Mouse (Mus musculus): ENCODE measurements around the gene Mylk. TPM values are rescaled to one million over a fixed set of nuclear protein-coding genes. Genes with fewer than 3 reads are reported as not detected.

Gene Mylk
- polyA plus RNA-seq, 1 experiment: 243 TPM

- no peak for DNase-seq (ENCODE audit: low read depth)
Observed at GRCm38 (mm10) chr16:34981009-34981408, 236.0 kb downstream of the Mylk start.

GRCm38 (mm10) chr16:34984203-34985030, 239.4 kb downstream of the Mylk start:
- DNase-seq (ENCODE audit: low read depth): peak; percentile 93

GRCm38 (mm10) chr16:34985031-34985346, 240.0 kb downstream of the Mylk start:
- DNase-seq (ENCODE audit: low read depth): no peak

- no peak for DNase-seq (ENCODE audit: low read depth)
Observed at GRCm38 (mm10) chr16:34986211-34986825, 241.3 kb downstream of the Mylk start.

- DNase-seq (ENCODE audit: low read depth): no peak
Observed at GRCm38 (mm10) chr16:34991365-34991764, 246.4 kb downstream of the Mylk start.

GRCm38 (mm10) chr16:34992854-34993253, 247.8 kb downstream of the Mylk start:
- DNase-seq (ENCODE audit: low read depth): no peak

GRCm38 (mm10) chr16:34993694-34994330, 248.8 kb downstream of the Mylk start:
- no peak for DNase-seq (ENCODE audit: low read depth)

GRCm38 (mm10) chr16:34994641-34995141, 249.7 kb downstream of the Mylk start:
- DNase-seq (ENCODE audit: low read depth): no peak

- DNase-seq (ENCODE audit: low read depth): no peak
Observed at GRCm38 (mm10) chr16:34996133-34996532, 251.1 kb downstream of the Mylk start.

- DNase-seq (ENCODE audit: low read depth): no peak
Observed at GRCm38 (mm10) chr16:34997052-34997451, 252.0 kb downstream of the Mylk start.

- DNase-seq (ENCODE audit: low read depth): no peak
Observed at GRCm38 (mm10) chr16:34997576-34997975, 252.6 kb downstream of the Mylk start.

- DNase-seq (ENCODE audit: low read depth): no peak
Observed at GRCm38 (mm10) chr16:34999016-34999415, 254.0 kb downstream of the Mylk start.

- DNase-seq (ENCODE audit: low read depth): no peak
Observed at GRCm38 (mm10) chr16:34999986-35000385, 255.0 kb downstream of the Mylk start.

GRCm38 (mm10) chr16:35000923-35001560, 256.0 kb downstream of the Mylk start:
- no peak for DNase-seq (ENCODE audit: low read depth)

GRCm38 (mm10) chr16:35004356-35004755, 259.3 kb downstream of the Mylk start:
- no peak for DNase-seq (ENCODE audit: low read depth)

GRCm38 (mm10) chr16:35004756-35005155, 259.7 kb downstream of the Mylk start:
- DNase-seq (ENCODE audit: low read depth): no peak

GRCm38 (mm10) chr16:35006251-35006650, 261.2 kb downstream of the Mylk start:
- no peak for DNase-seq (ENCODE audit: low read depth)

- no peak for DNase-seq (ENCODE audit: low read depth)
Observed at GRCm38 (mm10) chr16:35007361-35007760, 262.4 kb downstream of the Mylk start.

- no peak for DNase-seq (ENCODE audit: low read depth)
Observed at GRCm38 (mm10) chr16:35008447-35008846, 263.4 kb downstream of the Mylk start.

- no peak for DNase-seq (ENCODE audit: low read depth)
Observed at GRCm38 (mm10) chr16:35013501-35013900, 268.5 kb downstream of the Mylk start.

- DNase-seq (ENCODE audit: low read depth): no peak
Observed at GRCm38 (mm10) chr16:35016491-35016890, 271.5 kb downstream of the Mylk start.

GRCm38 (mm10) chr16:35018470-35018974, 273.5 kb downstream of the Mylk start:
- DNase-seq (ENCODE audit: low read depth): peak; percentile 96
